Mouse (Mus musculus) megakaryocyte progenitor cell, adult 5-6 weeks (primary cell): ENCODE results near the gene Dapp1. TPM values are rescaled to one million over a fixed set of nuclear protein-coding genes. Genes with fewer than 3 reads are reported as not detected.

Source experiments
- total RNA-seq, 2 experiments: library from RNA; stranded (forward) in 1 of 2; stranded (reverse) in 1 of 2; fragments of 157-497, 149-512 nt in 1 of 2; fragments of 200-1000 nt in 1 of 2; gene quantifications; 2 replicates each; pipeline versions ENCODE4 v1.2.3 to v1.2.4; 2015 to 2017

The Dapp1 gene
- total RNA-seq, 2 experiments from 2014 or later = 99.7 to 129 TPM

Other genes with a start within 250 kb of the Dapp1 start
- 1,493 and 1,629 TPM in 2 replicates for gene H2afz, start 117.1 kb downstream of the Dapp1 start, total RNA-seq (2015)
- gene H2afz, start 117.1 kb downstream of the Dapp1 start, total RNA-seq (2017) = 1,461 and 1,542 TPM in 2 replicates
- 4.5 and 7.3 TPM in 2 replicates for gene Dnajb14, start 113.9 kb downstream of the Dapp1 start, total RNA-seq (2015)
- gene Dnajb14, start 113.9 kb downstream of the Dapp1 start, total RNA-seq (2017) = 5.4 and 6.2 TPM in 2 replicates
- 61.3 and 77.5 TPM in 2 replicates for gene Lamtor3, start 63.0 kb downstream of the Dapp1 start, total RNA-seq (2015)
- 66.2 and 76.7 TPM in 2 replicates for gene Lamtor3, start 63.0 kb downstream of the Dapp1 start, total RNA-seq (2017)
- not detected in 2 replicates for gene 1110002E22Rik, start 83.5 kb upstream of the Dapp1 start, total RNA-seq (2015)
- not detected in 2 replicates for gene 1110002E22Rik, start 83.5 kb upstream of the Dapp1 start, total RNA-seq (2017)
- gene Gm5105, start 85.8 kb upstream of the Dapp1 start, total RNA-seq (2015) = not detected in 2 replicates
- gene Gm5105, start 85.8 kb upstream of the Dapp1 start, total RNA-seq (2017) = not detected in 2 replicates
- gene Trmt10a, start 161.9 kb upstream of the Dapp1 start, total RNA-seq (2015) = 5.6 and 8.2 TPM in 2 replicates
- 10.7 and 25.7 TPM in 2 replicates for gene Trmt10a, start 161.9 kb upstream of the Dapp1 start, total RNA-seq (2017)
- gene Mttp, start 163.4 kb upstream of the Dapp1 start, total RNA-seq (2015) = 3.1 and 4.5 TPM in 2 replicates
- gene Mttp, start 163.4 kb upstream of the Dapp1 start, total RNA-seq (2017) = 2.0 and 5.6 TPM in 2 replicates
- not detected in 2 replicates for gene 4930579F01Rik, start 212.3 kb upstream of the Dapp1 start, total RNA-seq (2015)
- gene 4930579F01Rik, start 212.3 kb upstream of the Dapp1 start, total RNA-seq (2017) = not detected in 2 replicates
- not detected in 2 replicates for gene Adh7, start 236.2 kb upstream of the Dapp1 start, total RNA-seq (2015)
- not detected in 2 replicates for gene Adh7, start 236.2 kb upstream of the Dapp1 start, total RNA-seq (2017)